Comparison of ENCODE assay signal across 25 mouse cellular contexts in genomic region chr10:69895606-69896005, GRCm38 (mm10).
DNase-seq lines count a peak whose midpoint lies in the region; ATAC-seq and TF ChIP-seq lines count a peak whose summit lies in the region.
"Had no signal": no experiment of that assay in that cellular context is flagged by ENCODE, and none has a peak within 500 bp of the region (broad histone marks: within the 10 kb centered on the region; RNA-seq: fewer than 3 reads in every experiment).

No protein-coding gene starts in this region.

- peak; percentile 20 for DNase-seq in adrenal gland, adult 2 months
- no peak for DNase-seq in adrenal gland, adult 8-10 months
- DNase-seq in liver, adult 2 months (ENCODE audit: extremely low read depth, low read depth, low spot score) = peak; percentile 92
- DNase-seq in urinary bladder, postnatal 14 days (ENCODE audit: low spot score) = peak; percentile 38
- DNase-seq in urinary bladder, postnatal 25 days (ENCODE audit: low spot score) = no peak
- peak; percentile 35 for DNase-seq in yolk sac, embryonic 10.5 days (ENCODE audit: low spot score)
- DNase-seq: adrenal gland, postnatal 14 days; cerebellum, adult 11 months; cerebellum, adult 2 months; cerebellum, adult 9-11 months; cerebellum, postnatal 25 days; forebrain, postnatal 0 days; gastrocnemius, postnatal 25 days; heart, adult 2 months; heart, postnatal 14 days had no signal

- no peak for TF ChIP-seq POLR2A in liver, adult 2 months (IDR thresholded peaks at IDR 0.05; ENCODE audit: extremely low read depth, insufficient read depth, low read length)

- H3K27me3 ChIP-seq in liver, adult 2 months (ENCODE audit: control insufficient read depth, insufficient read depth, low read length) = no peaks in the 10 kb centered on the region
- H3K27me3 ChIP-seq in liver, embryonic 12.5 days (replicated peaks) = peaks cover 4% of the 10 kb centered on the region; the same call in 1 of the 2 replicates
- H3K27me3 ChIP-seq: embryonic facial prominence, embryonic 12.5 days; embryonic facial prominence, embryonic 15.5 days; heart, embryonic 13.5 days; hindbrain, embryonic 12.5 days; hindbrain, embryonic 15.5 days had no signal

- no peaks in the 10 kb centered on the region for H3K9me3 ChIP-seq in liver, embryonic 12.5 days (replicated peaks)
- H3K9me3 ChIP-seq: embryonic facial prominence, embryonic 12.5 days; embryonic facial prominence, embryonic 15.5 days; heart, embryonic 10.5 days; heart, embryonic 13.5 days; hindbrain, embryonic 12.5 days; hindbrain, embryonic 15.5 days had no signal

- no peaks in the 10 kb centered on the region for H3K79me2 ChIP-seq in liver, adult 2 months (ENCODE audit: control insufficient read depth, insufficient read depth, low read length)

- no peaks in the 10 kb centered on the region for H3K36me3 ChIP-seq in liver, adult 2 months (ENCODE audit: control insufficient read depth, insufficient read depth, low read length)
- no peaks in the 10 kb centered on the region for H3K36me3 ChIP-seq in liver, embryonic 12.5 days

- peak; percentile 56 for TF ChIP-seq CTCF in liver, adult 2 months (IDR thresholded peaks at IDR 0.05; ENCODE audit: low read depth, low read length)

- H3K4me3 ChIP-seq in liver, adult 2 months (ENCODE audit: insufficient read depth, low read depth, low read length) = no peak overlapping the region
- H3K4me3 ChIP-seq in liver, embryonic 12.5 days = no peak overlapping the region
- H3K4me3 ChIP-seq: embryonic facial prominence, embryonic 12.5 days; embryonic facial prominence, embryonic 15.5 days; heart, adult 2 months; heart, embryonic 10.5 days; heart, embryonic 13.5 days; hindbrain, embryonic 12.5 days; hindbrain, embryonic 15.5 days had no signal

- H3K27ac ChIP-seq in liver, adult 2 months (replicated peaks; ENCODE audit: insufficient read depth, low read depth, low read length) = no peak overlapping the region
- H3K27ac ChIP-seq in liver, embryonic 12.5 days = no peak overlapping the region
- H3K27ac ChIP-seq: embryonic facial prominence, embryonic 12.5 days; embryonic facial prominence, embryonic 15.5 days; heart, adult 2 months; heart, embryonic 10.5 days; heart, embryonic 13.5 days; hindbrain, embryonic 12.5 days; hindbrain, embryonic 15.5 days had no signal

- no peak for ATAC-seq in liver, embryonic 12.5 days
- no peak for ATAC-seq in inflammation-experienced regulatory T-cells, adult 6 months
- ATAC-seq: activated CD4-positive, CD25-positive, alpha-beta regulatory T cell, adult 4 months; forebrain, embryonic 14.5 days; forebrain, postnatal 0 days had no signal

- no peak overlapping the region for H3K9ac ChIP-seq in liver, adult 2 months (ENCODE audit: low read depth, low read length)
- no peak overlapping the region for H3K9ac ChIP-seq in liver, embryonic 12.5 days
- H3K9ac ChIP-seq: embryonic facial prominence, embryonic 12.5 days; embryonic facial prominence, embryonic 15.5 days; forebrain, postnatal 0 days; heart, embryonic 13.5 days; hindbrain, embryonic 12.5 days; hindbrain, embryonic 15.5 days had no signal

- no peak overlapping the region for H3K4me2 ChIP-seq in liver, embryonic 12.5 days
- H3K4me2 ChIP-seq: embryonic facial prominence, embryonic 12.5 days; embryonic facial prominence, embryonic 15.5 days; heart, embryonic 13.5 days; hindbrain, embryonic 12.5 days; hindbrain, embryonic 15.5 days had no signal

- WGBS in liver, adult 2 months = 18% methylated on average over 9 of the region's 9 CpGs
- WGBS in liver, embryonic 12.5 days (ENCODE audit: insufficient replicate concordance) = 66% methylated on average over 9 of the region's 9 CpGs

- H3K4me1 ChIP-seq in liver, adult 2 months (ENCODE audit: control insufficient read depth, insufficient read depth, low read length) = peaks cover 1% of the 10 kb centered on the region; the same call in 1 of the 2 replicates
- peaks cover 11% of the 10 kb centered on the region for H3K4me1 ChIP-seq in liver, embryonic 12.5 days
- H3K4me1 ChIP-seq: embryonic facial prominence, embryonic 12.5 days; embryonic facial prominence, embryonic 15.5 days; hindbrain, embryonic 12.5 days; hindbrain, embryonic 15.5 days had no signal

Comparison
In these comparisons a context has a peak if more than half of its experiments do, and no peak if none do; other contexts are left out.
1. DNase-seq: peak in adrenal gland, adult 2 months (single experiment), liver, adult 2 months (single experiment), urinary bladder, postnatal 14 days (single experiment) and yolk sac, embryonic 10.5 days (single experiment); none in adrenal gland, adult 8-10 months (single experiment) and urinary bladder, postnatal 25 days (single experiment).